Mouse (Mus musculus): ENCODE measurements around the gene Atp10a. TPM values are rescaled to one million over a fixed set of nuclear protein-coding genes. Genes with fewer than 3 reads are reported as not detected.

The Atp10a gene
- polyA plus RNA-seq, 1 experiment, result 7.7 TPM

DNA sequence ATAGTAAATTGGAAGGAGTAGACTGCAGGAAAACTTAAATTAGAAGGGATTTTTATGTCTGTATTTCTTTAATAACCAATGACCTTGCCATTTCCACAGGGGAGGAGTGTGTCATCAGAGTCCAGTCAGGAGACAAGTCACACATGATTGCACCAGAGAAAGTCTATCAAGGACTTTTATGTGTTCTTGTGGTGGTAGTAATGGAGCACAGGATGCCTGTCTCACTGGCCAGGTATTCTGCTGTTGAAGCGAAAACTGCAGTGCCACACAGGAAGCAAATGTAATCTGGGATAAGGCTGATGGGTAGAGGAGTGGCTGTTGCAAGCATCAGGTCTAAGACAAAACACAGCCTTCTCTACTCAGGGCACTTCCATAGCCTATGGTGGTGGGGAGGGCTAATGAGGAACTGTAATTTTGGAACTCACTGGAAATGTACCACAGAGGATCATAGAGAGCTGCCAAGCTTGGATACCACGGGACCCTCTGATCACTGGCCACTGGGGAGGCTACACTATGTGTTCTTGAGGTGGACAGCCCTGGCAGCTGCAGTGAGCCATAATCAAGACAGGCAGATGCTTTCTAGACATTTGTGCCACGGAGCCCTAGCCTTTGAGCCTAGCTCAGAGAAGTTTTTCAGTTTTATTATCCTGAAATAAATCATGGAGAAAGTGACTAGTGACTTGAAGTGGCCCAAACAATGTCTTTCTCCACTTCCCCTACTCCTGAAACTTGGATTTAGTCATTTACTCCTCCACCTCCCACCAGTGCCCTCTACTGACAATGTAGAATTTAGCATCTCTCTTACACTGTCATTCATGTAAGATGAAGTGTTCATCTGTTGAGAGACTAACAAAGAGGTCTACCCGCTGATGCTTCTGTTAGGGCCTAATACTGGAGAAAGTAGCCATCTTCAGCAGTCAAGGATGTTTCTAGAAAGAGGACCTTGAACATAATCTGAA lies 87.7 kb downstream of the Atp10a start:
- Histone ChIP-seq H3K4me1 (ENCODE audit: control insufficient read depth, insufficient read depth, low read length) (peaks cover 1% of the 10 kb centered on the region; the same call in 1 of the 2 replicates), H3K4me3 (ENCODE audit: insufficient read depth, low read length) (no peak overlapping the region), H3K27ac (ENCODE audit: insufficient read depth, low read length) (no peak overlapping the region)
- TF ChIP-seq POLR2A (IDR thresholded peaks at IDR 0.05; ENCODE audit: extremely low read depth, insufficient read depth, low read length), result no peak
- TF ChIP-seq CTCF (IDR thresholded peaks at IDR 0.05; ENCODE audit: extremely low read depth, insufficient read depth, low read length), result peak; percentile 31; the same call in 1 of the 2 replicates

DNA sequence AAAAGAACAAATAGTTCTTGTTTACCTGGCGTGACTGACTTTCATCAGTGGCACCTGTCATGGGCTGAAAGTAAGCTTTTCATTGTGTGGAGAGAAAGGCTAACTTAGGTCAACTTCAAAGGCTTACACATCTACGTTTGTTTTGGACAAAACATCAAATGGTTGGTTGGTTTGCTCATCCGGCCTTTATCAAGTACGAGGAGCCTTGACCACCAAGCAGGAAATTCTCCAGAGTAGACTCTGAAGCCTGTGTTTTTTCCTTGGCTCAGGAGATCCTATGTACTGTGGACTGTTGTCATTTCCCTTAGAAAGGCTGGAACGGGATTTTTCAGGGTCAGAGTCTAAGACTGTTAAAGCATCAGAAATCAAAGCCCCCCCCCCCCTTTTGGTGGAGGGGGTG lies 90.9 kb downstream of the Atp10a start:
- TF ChIP-seq CTCF (IDR thresholded peaks at IDR 0.05; ENCODE audit: extremely low read depth, insufficient read depth, low read length) (no peak), POLR2A (IDR thresholded peaks at IDR 0.05; ENCODE audit: extremely low read depth, insufficient read depth, low read length) (no peak)
- no peak overlapping the region for H3K4me3 ChIP-seq (ENCODE audit: insufficient read depth, low read length)
- peak overlapping the region; percentile 90; the same call in 1 of the 2 replicates for H3K27ac ChIP-seq (ENCODE audit: insufficient read depth, low read length)

DNA sequence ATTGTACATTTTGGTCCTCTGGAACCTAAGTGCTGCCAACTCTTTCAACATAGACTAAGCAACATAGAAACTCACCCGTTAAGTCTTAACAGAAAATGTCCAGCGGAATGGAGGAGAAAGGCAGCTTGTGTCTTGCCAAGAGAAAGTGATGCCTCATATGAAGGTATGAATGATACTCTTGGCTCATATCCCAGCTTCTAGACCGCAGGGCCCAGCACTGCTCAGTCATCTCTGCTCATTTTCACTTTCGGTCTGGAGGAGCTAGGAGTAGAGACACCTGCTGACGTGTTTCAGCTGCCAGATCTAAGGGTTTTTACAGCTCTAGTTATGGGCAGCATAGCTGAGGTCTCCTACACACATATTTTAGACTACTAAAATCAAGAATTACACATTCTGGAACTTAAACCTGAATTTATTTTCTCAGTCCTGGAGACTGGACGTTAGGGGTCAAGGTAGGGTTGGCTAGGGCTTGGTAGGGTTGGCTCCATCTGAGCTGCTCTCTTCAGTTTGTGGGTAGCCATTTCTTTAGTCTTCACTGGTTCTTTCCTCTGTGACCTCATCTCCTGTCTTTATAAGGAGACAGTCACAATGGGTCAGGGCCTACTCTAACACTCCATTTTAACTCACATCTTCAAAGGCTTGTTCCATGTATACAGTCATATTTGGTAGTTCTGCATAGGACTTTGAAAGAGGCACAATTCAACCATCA lies 94.1 kb downstream of the Atp10a start:
- no peak for TF ChIP-seq CTCF (IDR thresholded peaks at IDR 0.05; ENCODE audit: extremely low read depth, insufficient read depth, low read length)
- no peak overlapping the region for H3K4me3 ChIP-seq (ENCODE audit: insufficient read depth, low read length)
- H3K4me1 ChIP-seq (ENCODE audit: control insufficient read depth, insufficient read depth, low read length), result no peaks in the 10 kb centered on the region; the same call in 1 of the 2 replicates
- no peak overlapping the region for H3K27ac ChIP-seq (ENCODE audit: insufficient read depth, low read length)

More for the DNA sequence above, 90.9 kb downstream of the Atp10a start:
- H3K4me1 ChIP-seq (ENCODE audit: control insufficient read depth, insufficient read depth, low read length), result peaks cover 1% of the 10 kb centered on the region; the same call in 1 of the 2 replicates

DNA sequence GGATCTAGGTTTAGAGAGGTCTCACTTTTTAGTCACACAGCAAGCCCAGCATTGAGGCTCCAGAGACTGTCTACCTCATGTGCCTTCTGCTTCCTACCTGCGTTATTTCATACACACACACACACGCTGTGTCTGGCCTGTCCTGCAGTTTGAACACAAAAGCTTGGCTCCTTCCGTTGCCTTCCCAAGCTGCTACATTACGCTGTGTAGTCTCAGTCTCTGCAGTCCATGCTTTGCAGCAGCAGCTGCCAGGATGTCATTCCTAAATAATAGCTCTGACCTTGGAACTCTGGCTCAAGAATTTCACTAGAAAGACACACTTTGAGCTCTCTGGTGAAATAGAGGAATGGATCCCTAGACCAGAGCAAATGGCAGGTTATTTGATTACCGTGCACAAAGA lies 96.1 kb downstream of the Atp10a start:
- Histone ChIP-seq H3K4me1 (ENCODE audit: control insufficient read depth, insufficient read depth, low read length) (no peaks in the 10 kb centered on the region; the same call in 1 of the 2 replicates), H3K4me3 (ENCODE audit: insufficient read depth, low read length) (no peak overlapping the region), H3K27ac (ENCODE audit: insufficient read depth, low read length) (no peak overlapping the region)
- TF ChIP-seq CTCF (IDR thresholded peaks at IDR 0.05; ENCODE audit: extremely low read depth, insufficient read depth, low read length), result no peak
- no peak for TF ChIP-seq POLR2A (IDR thresholded peaks at IDR 0.05; ENCODE audit: extremely low read depth, insufficient read depth, low read length)

DNA sequence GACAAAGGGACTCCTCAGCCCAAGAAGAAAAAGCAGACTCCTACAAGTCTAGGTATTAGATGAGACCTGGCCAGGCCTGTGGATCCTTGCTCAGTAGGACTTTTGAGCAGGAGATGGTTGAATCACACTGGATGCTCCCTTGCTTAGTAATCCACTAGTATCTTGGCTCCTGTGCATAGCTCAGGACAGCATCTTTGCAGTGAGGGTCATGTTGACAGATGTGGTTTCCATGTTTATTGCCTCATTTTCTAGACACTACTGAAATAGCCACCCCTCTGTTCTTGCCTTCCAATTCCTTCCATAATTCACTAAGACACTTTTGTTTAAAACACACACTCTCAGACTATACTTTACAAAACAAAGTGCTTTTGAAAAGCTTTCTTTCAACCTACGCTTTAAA lies 98.1 kb downstream of the Atp10a start:
- no peak for TF ChIP-seq POLR2A (IDR thresholded peaks at IDR 0.05; ENCODE audit: extremely low read depth, insufficient read depth, low read length)
- TF ChIP-seq CTCF (IDR thresholded peaks at IDR 0.05; ENCODE audit: extremely low read depth, insufficient read depth, low read length), result no peak
- H3K4me1 ChIP-seq (ENCODE audit: control insufficient read depth, insufficient read depth, low read length), result no peaks in the 10 kb centered on the region; the same call in 1 of the 2 replicates
- no peak overlapping the region for H3K27ac ChIP-seq (ENCODE audit: insufficient read depth, low read length)

DNA sequence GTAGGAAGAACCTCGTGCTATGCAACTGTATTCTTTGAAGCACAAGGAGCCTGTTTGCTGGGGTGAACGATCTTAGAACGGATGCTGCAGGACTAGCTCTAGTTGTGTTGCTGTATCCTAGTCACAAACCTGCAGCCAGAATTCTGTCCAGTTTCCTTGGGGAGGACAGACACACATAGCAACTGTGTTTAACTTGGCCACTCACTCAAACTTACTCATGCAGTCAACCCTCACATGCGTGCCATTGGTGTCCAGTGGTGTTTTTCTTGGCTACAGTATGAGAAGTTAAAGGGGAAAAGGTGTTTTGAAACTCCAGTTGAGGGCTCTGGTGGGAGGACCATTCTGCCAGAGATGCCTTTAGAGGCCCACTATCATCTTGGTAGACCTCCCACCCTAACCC lies 98.6 kb downstream of the Atp10a start:
- H3K27ac ChIP-seq (ENCODE audit: insufficient read depth, low read length), result no peak overlapping the region
- no peaks in the 10 kb centered on the region; the same call in 1 of the 2 replicates for H3K4me1 ChIP-seq (ENCODE audit: control insufficient read depth, insufficient read depth, low read length)
- TF ChIP-seq POLR2A (IDR thresholded peaks at IDR 0.05; ENCODE audit: extremely low read depth, insufficient read depth, low read length), result no peak
- no peak overlapping the region for H3K4me3 ChIP-seq (ENCODE audit: insufficient read depth, low read length)

More for the DNA sequence above, 98.1 kb downstream of the Atp10a start:
- H3K4me3 ChIP-seq (ENCODE audit: insufficient read depth, low read length), result no peak overlapping the region

DNA sequence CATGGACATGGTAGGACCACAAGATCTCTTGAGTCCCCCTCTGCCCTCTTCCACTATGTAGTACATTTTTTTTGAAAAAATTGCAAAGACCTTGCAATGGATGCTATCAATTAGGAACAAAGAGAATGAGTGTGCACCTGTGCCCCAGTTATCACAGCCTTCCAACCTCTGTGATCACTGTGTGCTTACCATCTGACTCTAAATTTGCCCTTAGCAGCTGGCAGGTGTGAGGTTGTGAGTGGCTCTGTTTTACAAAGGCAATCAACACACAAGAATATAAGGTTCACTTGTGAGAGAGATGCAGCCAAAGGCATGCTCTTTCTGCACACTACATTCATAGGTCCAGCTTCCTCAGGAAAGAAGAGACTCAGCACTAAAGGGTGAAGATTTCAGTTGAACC lies 99.1 kb downstream of the Atp10a start:
- TF ChIP-seq CTCF (IDR thresholded peaks at IDR 0.05; ENCODE audit: extremely low read depth, insufficient read depth, low read length), result no peak
- Histone ChIP-seq H3K4me3 (ENCODE audit: insufficient read depth, low read length) (no peak overlapping the region), H3K27ac (ENCODE audit: insufficient read depth, low read length) (no peak overlapping the region), H3K4me1 (ENCODE audit: control insufficient read depth, insufficient read depth, low read length) (no peaks in the 10 kb centered on the region; the same call in 1 of the 2 replicates)

DNA sequence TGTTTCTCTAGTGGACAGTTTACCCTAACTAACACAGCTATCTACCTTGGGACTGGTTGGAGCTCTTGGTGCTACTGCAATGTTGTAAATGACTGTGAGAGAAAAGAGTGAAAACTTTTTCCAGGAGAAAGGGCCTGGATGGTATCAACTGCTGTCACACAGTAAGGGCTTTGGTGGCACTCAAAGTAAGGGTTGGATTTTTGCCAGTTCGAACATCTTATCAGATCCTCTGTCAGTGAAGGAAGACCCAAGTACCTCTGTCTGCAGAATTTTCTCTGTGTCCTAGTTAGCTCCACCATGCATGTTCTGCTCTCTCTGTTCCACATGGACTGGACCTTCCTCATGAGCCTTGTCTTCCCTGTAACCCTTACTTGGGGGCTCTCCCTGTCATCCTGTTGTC lies 99.9 kb downstream of the Atp10a start:
- Histone ChIP-seq H3K4me3 (ENCODE audit: insufficient read depth, low read length) (no peak overlapping the region), H3K27ac (ENCODE audit: insufficient read depth, low read length) (no peak overlapping the region), H3K4me1 (ENCODE audit: control insufficient read depth, insufficient read depth, low read length) (no peaks in the 10 kb centered on the region; the same call in 1 of the 2 replicates)
- no peak for TF ChIP-seq CTCF (IDR thresholded peaks at IDR 0.05; ENCODE audit: extremely low read depth, insufficient read depth, low read length)
- TF ChIP-seq POLR2A (IDR thresholded peaks at IDR 0.05; ENCODE audit: extremely low read depth, insufficient read depth, low read length), result no peak

DNA sequence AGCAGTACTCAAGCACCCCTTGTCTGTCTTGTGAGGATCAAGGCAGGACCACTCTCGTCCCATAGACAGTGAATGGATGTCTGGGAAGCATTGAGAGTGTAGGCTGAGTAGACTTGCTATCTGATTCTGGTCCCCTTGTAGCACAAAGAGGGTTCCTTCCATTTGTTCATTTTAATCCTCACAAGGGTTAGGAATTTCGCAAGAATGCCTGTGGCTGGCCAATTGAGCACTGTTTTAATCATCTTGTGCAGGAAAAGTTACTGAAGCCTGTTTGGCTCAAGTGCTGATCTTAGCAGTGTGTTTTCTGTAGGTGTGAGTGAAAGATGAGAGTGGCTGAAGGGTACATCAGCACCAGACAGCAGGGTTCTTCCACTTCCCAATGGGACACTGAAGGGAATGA lies 101.4 kb downstream of the Atp10a start:
- H3K27ac ChIP-seq (ENCODE audit: insufficient read depth, low read length), result no peak overlapping the region
- no peak for TF ChIP-seq CTCF (IDR thresholded peaks at IDR 0.05; ENCODE audit: extremely low read depth, insufficient read depth, low read length)
- TF ChIP-seq POLR2A (IDR thresholded peaks at IDR 0.05; ENCODE audit: extremely low read depth, insufficient read depth, low read length), result no peak
- H3K4me3 ChIP-seq (ENCODE audit: insufficient read depth, low read length), result no peak overlapping the region
- no peaks in the 10 kb centered on the region for H3K4me1 ChIP-seq (ENCODE audit: control insufficient read depth, insufficient read depth, low read length)
